Mouse (Mus musculus) cerebellum, adult 18-20 months (tissue): Measurements from ENCODE around the gene Ccdc85b.

Experiments
- DNase-seq, 2 experiments: peaks; one replicate each; pipeline ENCODE4 v3.0.0; 2021

The Ccdc85b gene

GRCm38 (mm10) chr19:5455037-5455436 lies 2.7 kb downstream of the Ccdc85b start:
- DNase-seq: no peak

- no peak for DNase-seq
Observed at GRCm38 (mm10) chr19:5451766-5452165, 5.9 kb downstream of the Ccdc85b start.

GRCm38 (mm10) chr19:5449673-5450072 lies 8.0 kb downstream of the Ccdc85b start:
- DNase-seq: no peak

GRCm38 (mm10) chr19:5448354-5449150 lies 9.1 kb downstream of the Ccdc85b start:
- peak in 1 of 2 experiments; percentile 10 for DNase-seq

- peak; percentile 73 to 74 for DNase-seq
Observed at GRCm38 (mm10) chr19:5447515-5448353, 10.0 kb downstream of the Ccdc85b start, which contains the start of gene Fosl1. Gene Fosl1, plus strand, starts transcription at chr19:5447547.

GRCm38 (mm10) chr19:5445747-5446146 lies 11.9 kb downstream of the Ccdc85b start:
- DNase-seq: peak in 1 of 2 experiments; percentile 0

DNA sequence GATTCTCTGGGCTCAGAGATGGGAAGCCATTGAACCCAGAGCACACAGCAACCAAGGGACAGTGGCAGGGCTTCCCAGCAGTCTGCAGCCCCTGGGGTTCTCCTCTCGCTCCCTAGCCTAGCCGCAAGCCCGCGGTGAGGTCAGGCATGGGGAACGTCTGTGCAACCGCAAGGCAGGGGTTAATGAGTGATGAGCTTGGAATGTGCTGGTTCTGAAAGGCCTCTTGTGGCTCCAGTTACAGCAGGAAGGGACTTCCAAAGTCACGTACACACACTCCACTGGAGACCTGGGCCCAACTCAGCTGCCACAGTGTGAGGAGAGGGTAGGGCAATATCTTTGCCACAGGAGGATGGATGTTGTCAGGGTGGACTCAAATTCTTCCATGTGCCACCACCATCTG lies 12.7 kb downstream of the Ccdc85b start:
- DNase-seq: peak in 1 of 2 experiments; percentile 0

DNA sequence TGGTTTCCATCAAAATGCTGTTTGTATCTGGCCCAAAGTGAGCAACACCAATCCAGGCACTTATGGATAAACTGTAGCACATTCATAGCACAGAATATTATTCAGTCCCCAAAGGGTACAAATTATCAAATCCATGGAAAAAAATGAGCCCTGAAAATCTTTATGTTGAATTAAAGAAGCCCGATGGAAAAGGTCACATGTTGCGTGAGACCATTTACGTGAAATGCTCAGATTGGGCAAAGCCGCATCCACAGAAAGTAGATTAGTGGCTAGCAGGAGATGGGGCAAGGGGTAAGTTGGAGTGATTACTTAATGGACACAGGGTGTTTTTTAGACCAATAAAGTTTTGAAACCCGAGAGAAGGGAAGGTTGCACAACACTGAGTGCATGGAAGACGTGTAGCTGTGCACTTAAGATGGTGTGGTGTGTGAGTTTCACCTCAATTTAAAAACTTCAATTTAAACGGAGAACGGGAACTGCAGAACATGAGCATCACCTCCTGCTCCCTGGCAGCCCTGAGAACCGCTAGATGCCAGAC lies 13.3 kb downstream of the Ccdc85b start:
- DNase-seq: peak in 1 of 2 experiments; percentile 0

DNA sequence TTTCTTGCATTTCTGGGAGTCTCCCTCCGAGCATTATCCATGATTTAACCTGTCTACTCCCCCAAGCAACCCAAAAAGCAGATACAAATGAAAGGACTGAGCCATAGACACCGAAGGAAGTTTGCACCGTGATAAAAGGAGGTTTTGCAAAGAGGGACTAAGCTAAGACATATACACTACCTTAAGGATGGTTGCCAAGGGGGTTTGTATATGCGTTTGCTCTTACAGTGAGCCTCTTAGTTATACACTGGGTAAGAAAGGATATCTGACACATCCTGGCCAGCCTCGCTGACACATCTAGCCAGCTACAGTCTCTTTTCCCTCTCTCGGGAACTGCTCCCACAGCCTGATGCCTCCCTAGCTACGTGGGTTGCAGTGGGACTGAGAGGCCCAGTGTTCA lies 23.7 kb downstream of the Ccdc85b start:
- DNase-seq: no peak

GRCm38 (mm10) chr19:5432992-5433852 lies 24.5 kb downstream of the Ccdc85b start:
- DNase-seq: peak; percentile 46 to 47

GRCm38 (mm10) chr19:5431911-5432464 lies 25.7 kb downstream of the Ccdc85b start:
- DNase-seq: no peak

DNA sequence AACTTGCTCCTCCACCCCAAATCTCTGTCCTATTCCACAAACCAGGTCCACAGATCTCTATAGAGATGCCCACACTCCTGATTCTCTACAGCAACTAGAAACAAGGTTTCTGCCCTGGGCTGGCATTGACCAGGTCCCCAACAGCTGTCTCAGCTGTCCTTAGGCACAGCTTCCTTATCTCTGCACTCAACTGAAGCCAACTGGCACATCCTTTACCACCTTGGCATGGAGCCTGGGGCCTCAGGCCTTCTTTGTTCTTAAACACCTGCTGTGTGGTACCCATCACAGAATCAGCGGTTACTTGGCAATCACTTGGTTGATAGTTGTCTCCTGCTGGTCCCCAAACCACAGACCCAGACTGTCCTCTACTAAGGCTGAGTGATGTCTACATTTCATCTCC lies 27.3 kb downstream of the Ccdc85b start:
- no peak for DNase-seq

DNA sequence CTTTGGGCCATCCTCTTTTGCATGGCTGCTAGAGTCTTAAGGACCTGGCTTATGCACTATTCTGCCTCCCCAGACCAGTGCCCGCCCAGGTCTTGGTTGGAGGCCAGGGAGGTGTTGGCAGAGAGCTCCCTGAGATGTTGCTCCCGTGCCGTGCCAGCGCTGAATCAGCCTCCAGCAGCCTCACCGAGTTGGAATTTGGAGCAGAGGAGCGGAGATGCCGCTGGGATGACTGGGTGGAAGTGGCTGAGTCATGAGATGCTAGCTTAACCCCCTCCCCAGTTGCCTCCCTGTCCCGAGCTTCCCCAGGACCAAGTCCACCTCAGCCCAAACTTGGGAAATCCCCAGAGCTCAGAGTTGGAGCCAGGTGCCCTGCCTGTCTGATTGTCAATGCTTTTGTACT lies 27.9 kb downstream of the Ccdc85b start:
- peak; percentile 70 to 76 for DNase-seq

DNA sequence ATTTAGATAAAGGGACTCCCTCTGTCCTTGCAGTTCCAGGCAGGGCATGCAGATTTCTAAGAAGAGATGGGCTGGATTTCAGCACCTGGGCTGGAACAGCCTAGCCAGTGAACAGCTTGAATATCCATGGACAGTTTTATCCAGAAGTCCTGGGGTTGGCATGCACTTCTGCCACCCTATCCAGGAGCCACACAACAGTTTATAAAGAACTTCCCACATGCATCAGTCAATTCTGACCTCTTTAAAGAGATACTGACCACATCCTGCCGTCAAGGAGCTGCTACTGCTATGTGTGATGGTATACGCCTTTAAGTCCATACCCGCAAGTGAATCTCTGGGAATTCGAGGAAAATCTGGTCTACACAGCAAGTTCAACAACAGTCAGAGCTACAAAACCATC lies 28.5 kb downstream of the Ccdc85b start:
- DNase-seq: no peak

- peak; percentile 37 to 48 for DNase-seq
Observed at GRCm38 (mm10) chr19:5428083-5428482, 29.6 kb downstream of the Ccdc85b start.

GRCm38 (mm10) chr19:5426640-5427290 lies 30.9 kb downstream of the Ccdc85b start:
- no peak for DNase-seq

DNA sequence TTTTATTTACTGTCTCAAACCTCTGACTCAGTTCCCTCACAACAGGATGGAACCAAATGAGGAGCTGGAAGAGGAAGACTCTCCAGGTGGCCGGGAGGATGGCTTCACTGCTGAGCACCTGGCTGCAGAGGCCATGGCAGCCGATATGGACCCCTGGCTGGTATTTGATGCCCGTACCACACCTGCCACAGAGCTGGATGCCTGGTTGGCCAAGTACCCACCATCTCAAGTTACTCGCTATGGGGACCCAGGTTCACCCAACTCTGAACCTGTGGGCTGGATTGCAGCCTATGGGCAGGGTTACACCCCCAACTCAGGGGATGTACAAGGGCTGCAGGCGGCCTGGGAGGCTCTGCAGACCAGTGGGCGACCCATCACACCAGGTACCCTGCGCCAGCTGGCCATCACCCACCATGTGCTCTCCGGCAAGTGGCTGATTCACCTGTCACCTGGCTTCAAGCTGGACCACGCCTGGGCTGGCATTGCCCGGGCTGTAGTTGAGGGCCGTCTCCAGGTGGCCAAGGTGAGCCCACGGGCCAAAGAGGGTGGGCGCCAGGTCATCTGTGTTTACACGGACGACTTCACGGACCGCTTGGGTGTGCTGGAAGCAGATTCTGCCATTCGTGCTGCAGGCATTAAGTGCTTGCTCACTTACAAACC lies 31.7 kb downstream of the Ccdc85b start:
- peak; percentile 13 to 36 for DNase-seq

DNA sequence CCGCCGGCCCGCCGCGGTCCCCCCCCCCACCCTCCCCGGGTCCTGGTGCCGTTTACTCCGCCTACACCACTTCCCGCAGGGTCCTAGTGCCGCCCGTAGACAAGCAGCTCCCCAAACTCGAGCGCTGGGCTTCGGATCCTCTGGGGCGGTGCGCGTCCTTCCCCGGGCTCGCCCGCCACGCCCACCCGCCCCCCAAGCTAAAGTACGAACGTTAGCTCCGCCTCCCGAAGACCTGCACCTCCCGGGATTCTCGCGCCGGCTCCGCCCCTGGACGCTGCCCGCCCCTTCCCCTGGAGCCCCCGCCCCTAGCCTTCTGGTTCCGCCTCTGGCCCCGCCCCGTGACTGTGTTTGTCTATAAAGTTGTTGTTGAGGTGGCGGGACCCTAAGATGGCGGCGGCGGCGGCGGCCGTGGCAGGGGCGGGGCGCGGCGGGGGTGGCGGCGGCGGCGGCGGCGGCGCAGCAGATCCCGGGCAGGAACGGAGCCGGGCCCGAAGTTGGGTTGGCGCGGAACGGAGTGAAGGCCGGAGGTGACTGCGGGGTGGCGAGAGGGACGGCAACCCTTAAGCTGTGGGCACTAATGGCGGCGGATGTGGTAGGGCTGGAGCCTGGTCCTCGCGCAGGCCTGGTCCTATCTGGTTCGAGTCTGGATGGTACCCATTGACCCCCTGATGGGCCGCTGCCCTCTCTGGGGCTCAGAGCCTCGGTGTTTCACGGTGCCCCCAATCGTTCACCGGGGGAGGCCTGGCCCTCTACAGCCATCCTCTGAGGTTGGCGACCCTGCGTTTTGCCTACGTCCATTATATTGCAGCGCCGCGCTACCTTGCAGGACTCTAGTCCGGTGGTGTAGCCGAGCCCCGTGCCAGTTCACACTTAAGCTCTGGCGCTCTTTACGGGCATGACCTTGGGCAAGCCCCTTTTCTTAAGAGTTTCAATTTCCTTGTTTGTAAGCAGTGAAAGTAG lies 32.6 kb downstream of the Ccdc85b start, which contains the start of the genes Drap1 and AI837181:
Drap1 (minus strand) TSS at position 198 of the 960 bp plus-strand sequence.
AI837181 (plus strand) TSS at position 363 of the 960 bp plus-strand sequence.
- peak; percentile 95 for DNase-seq

DNA sequence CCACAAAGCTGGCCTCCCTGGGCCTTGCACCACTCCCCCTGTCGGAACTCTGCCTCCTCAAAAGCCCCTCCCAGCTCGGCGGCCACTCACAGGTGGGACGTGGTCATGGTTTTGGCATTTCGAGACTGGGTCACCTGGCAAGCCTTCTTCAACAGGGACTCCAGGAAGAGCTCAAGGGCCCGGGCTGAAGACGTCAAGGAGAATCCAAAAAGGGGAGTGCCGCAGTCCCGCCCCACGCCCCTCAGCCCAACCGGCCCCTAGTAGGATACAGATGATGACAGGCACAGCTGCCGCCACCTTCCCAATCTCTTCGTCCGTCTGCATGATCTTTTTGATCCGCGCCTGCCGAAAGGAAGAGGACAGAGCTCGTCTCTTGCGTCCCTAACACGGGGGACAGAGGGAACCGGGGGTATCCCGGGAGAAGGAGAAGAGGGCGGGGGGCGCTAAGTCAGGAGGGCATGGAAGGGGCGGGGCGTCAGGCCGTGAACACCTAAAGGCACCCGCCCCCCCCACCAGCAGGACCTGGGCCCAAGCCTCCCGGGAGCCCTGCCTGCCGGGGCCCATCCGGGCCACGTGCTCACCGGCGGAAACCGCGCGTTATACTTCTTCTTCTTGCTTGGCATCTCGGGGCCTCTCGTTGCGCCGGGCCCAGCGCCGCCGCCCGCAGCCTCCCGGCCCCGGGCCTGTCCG lies 33.5 kb downstream of the Ccdc85b start:
- peak; percentile 77 to 82 for DNase-seq
